Mouse (Mus musculus): ENCODE results near the gene Rbm17.

- TF ChIP-seq POLR2A (IDR thresholded peaks at IDR 0.05; ENCODE audit: control insufficient read depth, low read depth, low read length) (no peak), CTCF (IDR thresholded peaks at IDR 0.05; ENCODE audit: control insufficient read depth, insufficient read depth, insufficient replicate concordance, low read depth, low read length) (no peak)
Measured at GRCm38 (mm10) chr2:11535966-11536365, 68.0 kb downstream of the Rbm17 start.

All from testis, adult 2 months (tissue).